Mouse (Mus musculus): ENCODE measurements around the gene Gm49325. TPM values are rescaled to one million over a fixed set of nuclear protein-coding genes. Genes with fewer than 3 reads are reported as not detected.
A peak's percentile ranks its signal among the peaks of the same experiment; 100 is the strongest.

Gene Gm49325
- polyA plus RNA-seq, 1 experiment = not detected

DNA sequence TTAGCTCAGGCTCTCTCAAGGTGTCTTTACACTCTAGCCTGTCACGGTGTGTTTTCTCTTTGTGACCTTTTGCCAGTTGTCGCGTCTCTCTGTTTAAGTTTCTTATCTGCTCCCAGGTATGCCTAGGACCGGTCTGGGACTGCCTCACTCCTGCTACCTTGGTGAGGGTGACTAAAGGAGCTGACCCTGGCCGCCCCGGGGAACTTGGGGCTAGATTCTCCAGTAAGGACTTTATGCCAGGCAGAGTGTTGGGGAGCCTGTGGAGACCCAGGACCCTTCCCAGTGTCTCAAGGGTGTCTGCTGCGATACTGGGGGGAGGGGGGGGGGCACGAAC, 23.7 kb upstream of the Gm49325 start:
- WGBS = 5% methylated on average over 8 of the region's 8 CpGs
- peak overlapping the region; percentile 92 for H3K4me3 ChIP-seq (replicated peaks; ENCODE audit: control insufficient read depth, low read depth, low read length)
- H3K4me1 ChIP-seq (ENCODE audit: control insufficient read depth, insufficient read depth, low read length) = peaks cover 3% of the 10 kb centered on the region; the same call in 1 of the 2 replicates
- no peak for TF ChIP-seq POLR2A (IDR thresholded peaks at IDR 0.05; ENCODE audit: borderline replicate concordance, control insufficient read depth, low read depth, low read length)
- H3K27ac ChIP-seq (ENCODE audit: control insufficient read depth, insufficient read depth, low read depth, low read length, poor library complexity) = peak overlapping the region; percentile 98

DNA sequence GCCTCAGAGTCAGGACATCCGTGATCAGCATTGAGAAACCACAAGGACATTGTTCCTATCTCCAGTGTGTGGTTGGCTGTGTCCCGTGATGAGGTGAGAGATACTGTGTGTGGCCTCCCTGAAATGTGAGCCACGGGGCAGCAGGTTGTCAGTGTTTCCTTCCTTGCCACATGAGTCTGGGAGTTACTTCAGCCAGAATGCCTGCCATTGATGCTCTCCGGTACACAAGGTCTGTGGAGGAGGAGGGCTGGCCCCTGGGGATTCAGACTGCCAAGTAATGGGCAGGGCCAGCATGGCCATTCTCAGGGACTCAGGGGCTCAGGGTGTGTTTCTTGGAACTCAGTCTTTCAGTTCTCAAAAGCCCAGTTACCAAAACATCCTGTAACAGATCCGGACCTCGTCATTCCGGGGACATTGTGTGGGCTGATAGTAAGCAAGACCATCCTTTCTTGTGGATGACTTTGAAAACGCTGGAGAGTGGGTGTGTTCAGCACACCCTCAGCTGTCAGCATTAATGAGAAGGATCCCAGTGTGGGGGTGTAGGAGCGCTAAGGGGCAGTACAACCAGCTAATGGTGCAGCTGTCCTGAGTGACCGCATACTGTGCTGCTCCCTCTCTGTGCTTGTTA, 22.1 kb upstream of the Gm49325 start:
- Histone ChIP-seq H3K4me1 (ENCODE audit: control insufficient read depth, insufficient read depth, low read length) (peaks cover 3% of the 10 kb centered on the region; the same call in 1 of the 2 replicates), H3K27ac (ENCODE audit: control insufficient read depth, insufficient read depth, low read depth, low read length, poor library complexity) (no peak overlapping the region), H3K4me3 (replicated peaks; ENCODE audit: control insufficient read depth, low read depth, low read length) (no peak overlapping the region)
- TF ChIP-seq CTCF (IDR thresholded peaks at IDR 0.05; ENCODE audit: control insufficient read depth, insufficient read depth, low read length) (no peak), POLR2A (IDR thresholded peaks at IDR 0.05; ENCODE audit: borderline replicate concordance, control insufficient read depth, low read depth, low read length) (no peak)
- WGBS = 34% methylated on average over 10 of the region's 10 CpGs

DNA sequence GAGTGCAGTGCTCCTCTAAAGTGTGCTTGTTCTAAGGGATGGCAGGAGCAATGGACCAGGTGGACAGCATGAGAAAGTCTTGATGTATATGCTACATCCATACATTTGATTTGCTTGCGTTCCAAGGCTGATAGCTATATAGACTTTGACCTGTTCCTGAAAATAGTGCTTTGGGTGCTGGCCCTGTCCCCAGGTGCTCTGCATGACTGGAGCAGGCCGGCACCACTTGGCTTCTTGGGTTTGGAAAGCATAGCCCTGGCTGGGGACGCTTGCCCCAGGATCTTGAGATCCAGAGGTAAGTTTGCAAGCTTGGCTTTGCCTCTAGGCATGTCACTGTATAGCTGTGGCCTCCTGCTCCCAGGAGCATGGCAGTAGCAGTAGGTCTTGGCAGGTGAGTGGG, 19.4 kb upstream of the Gm49325 start:
- Histone ChIP-seq H3K4me3 (replicated peaks; ENCODE audit: control insufficient read depth, low read depth, low read length) (no peak overlapping the region), H3K4me1 (ENCODE audit: control insufficient read depth, insufficient read depth, low read length) (peaks cover 6% of the 10 kb centered on the region), H3K27ac (ENCODE audit: control insufficient read depth, insufficient read depth, low read depth, low read length, poor library complexity) (no peak overlapping the region)
- 93% methylated on average over 3 of the region's 3 CpGs for whole genome bisulfite sequencing
- TF ChIP-seq POLR2A (IDR thresholded peaks at IDR 0.05; ENCODE audit: borderline replicate concordance, control insufficient read depth, low read depth, low read length) (no peak), CTCF (IDR thresholded peaks at IDR 0.05; ENCODE audit: control insufficient read depth, insufficient read depth, low read length) (no peak)

DNA sequence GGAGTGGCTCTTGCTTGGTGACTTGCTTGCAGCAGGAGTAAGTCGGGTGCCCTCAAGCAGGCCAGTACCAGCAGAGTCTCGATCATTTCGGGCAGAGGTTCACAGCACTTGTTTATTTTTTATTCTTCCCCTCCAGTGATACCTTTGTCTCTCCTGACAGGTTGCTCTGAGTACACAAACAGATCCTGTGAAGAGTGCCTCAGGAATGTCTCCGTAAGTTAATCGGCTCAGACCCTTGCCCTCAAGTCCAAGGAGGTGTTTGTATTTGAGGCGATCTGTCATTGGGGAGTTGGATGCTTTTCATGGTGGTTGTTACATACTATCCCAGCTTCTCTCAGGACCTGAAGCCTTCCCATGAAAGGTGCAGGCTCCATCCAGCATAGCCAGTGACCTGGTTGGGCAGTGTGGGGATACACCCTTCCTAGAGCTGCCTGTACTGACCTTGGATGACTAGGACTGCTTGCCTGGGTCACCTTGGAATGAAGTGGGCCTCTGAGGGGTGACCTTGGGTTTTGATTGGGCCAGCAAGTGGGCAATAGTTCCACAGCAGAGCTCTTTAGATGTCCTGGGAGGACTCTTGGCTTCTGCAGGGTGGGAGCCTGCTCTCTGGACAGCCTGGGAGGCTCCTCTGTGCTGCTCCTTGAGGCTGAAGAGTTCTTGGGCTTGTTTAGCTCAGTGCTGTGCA, 18.8 kb upstream of the Gm49325 start:
- Histone ChIP-seq H3K4me1 (ENCODE audit: control insufficient read depth, insufficient read depth, low read length) (peaks cover 6% of the 10 kb centered on the region), H3K27ac (ENCODE audit: control insufficient read depth, insufficient read depth, low read depth, low read length, poor library complexity) (no peak overlapping the region), H3K4me3 (replicated peaks; ENCODE audit: control insufficient read depth, low read depth, low read length) (no peak overlapping the region)
- 90% methylated on average over 6 of the region's 6 CpGs for WGBS
- TF ChIP-seq CTCF (IDR thresholded peaks at IDR 0.05; ENCODE audit: control insufficient read depth, insufficient read depth, low read length) (no peak), POLR2A (IDR thresholded peaks at IDR 0.05; ENCODE audit: borderline replicate concordance, control insufficient read depth, low read depth, low read length) (no peak)

DNA sequence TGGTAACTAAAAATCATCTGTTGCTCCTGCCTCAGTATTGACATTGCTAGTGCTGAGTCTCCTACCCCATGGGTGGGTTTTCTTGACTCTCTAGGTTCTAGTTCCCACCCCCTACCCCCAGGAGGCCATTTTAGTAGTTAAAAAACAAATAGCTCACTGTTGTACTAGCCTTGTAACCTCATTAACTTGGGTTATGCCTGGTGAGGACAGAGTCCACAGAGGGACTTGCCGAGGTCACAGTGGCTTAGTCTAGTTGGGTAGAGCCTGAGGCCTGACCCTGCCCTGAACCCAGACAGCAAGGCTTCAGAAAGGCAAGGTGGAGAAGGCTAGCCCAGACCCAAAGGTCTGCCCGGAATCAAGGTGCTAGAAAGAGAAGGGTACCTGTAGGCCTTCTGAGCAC, 18.0 kb upstream of the Gm49325 start:
- H3K4me1 ChIP-seq (ENCODE audit: control insufficient read depth, insufficient read depth, low read length) = peaks cover 6% of the 10 kb centered on the region
- WGBS = 86% methylated on average over 2 of the region's 2 CpGs

DNA sequence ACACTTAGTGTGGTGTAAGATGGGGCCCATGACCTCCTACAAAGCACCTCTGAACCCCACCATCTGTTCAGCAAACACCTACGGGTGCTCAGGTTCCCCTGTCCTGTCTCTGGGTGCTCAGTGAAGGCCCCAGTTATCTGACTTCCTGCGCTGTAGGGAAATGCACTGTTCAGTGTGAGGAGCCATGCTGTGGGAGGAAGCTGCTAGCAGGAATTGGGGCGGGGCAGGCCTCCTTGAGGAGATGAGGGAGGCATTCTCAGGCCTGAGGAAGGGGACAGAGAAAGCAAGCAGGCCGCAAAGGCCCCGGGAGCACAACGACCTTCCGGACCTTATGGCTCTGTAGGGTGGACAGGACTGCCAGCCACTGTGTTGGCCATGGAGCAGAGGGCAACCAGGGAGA, 16.9 kb upstream of the Gm49325 start:
- TF ChIP-seq CTCF (IDR thresholded peaks at IDR 0.05; ENCODE audit: control insufficient read depth, insufficient read depth, low read length) (no peak), POLR2A (IDR thresholded peaks at IDR 0.05; ENCODE audit: borderline replicate concordance, control insufficient read depth, low read depth, low read length) (no peak)
- no peak overlapping the region for H3K27ac ChIP-seq (ENCODE audit: control insufficient read depth, insufficient read depth, low read depth, low read length, poor library complexity)
- 43% methylated on average over 7 of the region's 7 CpGs for WGBS
- no peak overlapping the region for H3K4me3 ChIP-seq (replicated peaks; ENCODE audit: control insufficient read depth, low read depth, low read length)
- H3K4me1 ChIP-seq (ENCODE audit: control insufficient read depth, insufficient read depth, low read length) = peaks cover 4% of the 10 kb centered on the region

More for the DNA sequence above, 18.0 kb upstream of the Gm49325 start:
- TF ChIP-seq POLR2A (IDR thresholded peaks at IDR 0.05; ENCODE audit: borderline replicate concordance, control insufficient read depth, low read depth, low read length) (no peak), CTCF (IDR thresholded peaks at IDR 0.05; ENCODE audit: control insufficient read depth, insufficient read depth, low read length) (no peak)
- no peak overlapping the region for H3K27ac ChIP-seq (ENCODE audit: control insufficient read depth, insufficient read depth, low read depth, low read length, poor library complexity)
- H3K4me3 ChIP-seq (replicated peaks; ENCODE audit: control insufficient read depth, low read depth, low read length) = no peak overlapping the region

DNA sequence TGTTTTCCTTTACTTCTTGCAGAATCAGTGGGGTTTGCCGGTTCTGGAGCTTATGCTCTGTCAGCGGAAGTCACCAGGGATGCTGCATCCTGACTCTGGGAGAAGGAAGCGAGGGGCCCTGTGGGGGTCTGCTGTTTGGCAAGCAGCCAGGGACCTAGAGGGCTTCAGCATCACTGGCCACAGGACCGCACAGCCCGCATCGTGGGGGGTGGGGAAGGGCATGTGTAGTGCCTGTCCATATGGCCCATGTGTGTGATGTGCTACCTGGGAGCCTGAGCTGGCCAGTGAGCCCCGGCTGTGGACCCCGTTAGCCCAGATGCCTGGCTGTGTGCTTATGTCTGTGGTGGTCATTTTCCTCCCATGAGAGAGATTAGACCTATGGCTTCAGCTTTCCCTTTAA, 16.2 kb upstream of the Gm49325 start:
- H3K4me1 ChIP-seq (ENCODE audit: control insufficient read depth, insufficient read depth, low read length) = peaks cover 4% of the 10 kb centered on the region
- WGBS = 84% methylated on average over 8 of the region's 8 CpGs
- no peak overlapping the region for H3K27ac ChIP-seq (ENCODE audit: control insufficient read depth, insufficient read depth, low read depth, low read length, poor library complexity)
- H3K4me3 ChIP-seq (replicated peaks; ENCODE audit: control insufficient read depth, low read depth, low read length) = no peak overlapping the region
- TF ChIP-seq CTCF (IDR thresholded peaks at IDR 0.05; ENCODE audit: control insufficient read depth, insufficient read depth, low read length) (no peak), POLR2A (IDR thresholded peaks at IDR 0.05; ENCODE audit: borderline replicate concordance, control insufficient read depth, low read depth, low read length) (no peak)

DNA sequence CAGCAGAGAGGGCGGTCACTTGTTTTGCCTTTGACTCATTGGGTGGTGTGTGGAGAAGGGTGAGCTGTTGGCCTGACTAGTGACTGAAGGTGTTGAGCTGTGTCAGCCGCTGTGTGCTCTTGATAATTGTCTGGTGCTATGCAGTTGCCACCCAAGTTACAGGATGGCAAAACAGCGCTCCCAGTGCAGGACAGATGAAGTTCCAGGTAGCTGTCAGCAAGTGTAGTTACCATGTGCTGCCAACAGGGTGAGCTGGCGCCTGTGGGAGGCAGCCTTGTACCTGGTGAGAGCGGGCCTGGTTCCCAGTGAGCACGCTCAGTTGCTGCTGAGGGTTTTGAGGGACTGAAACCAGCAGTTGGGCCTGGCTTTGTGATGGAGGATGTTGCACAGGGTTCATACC, 15.2 kb upstream of the Gm49325 start:
- Histone ChIP-seq H3K27ac (ENCODE audit: control insufficient read depth, insufficient read depth, low read depth, low read length, poor library complexity) (peak overlapping the region; percentile 17; the same call in 1 of the 2 replicates), H3K4me1 (ENCODE audit: control insufficient read depth, insufficient read depth, low read length) (peaks cover 4% of the 10 kb centered on the region), H3K4me3 (replicated peaks; ENCODE audit: control insufficient read depth, low read depth, low read length) (no peak overlapping the region)
- TF ChIP-seq CTCF (IDR thresholded peaks at IDR 0.05; ENCODE audit: control insufficient read depth, insufficient read depth, low read length) (peak; percentile 86), POLR2A (IDR thresholded peaks at IDR 0.05; ENCODE audit: borderline replicate concordance, control insufficient read depth, low read depth, low read length) (no peak)
- 41% methylated on average over 6 of the region's 6 CpGs for WGBS

Data from bone marrow, adult 2 months (tissue).